Mouse (Mus musculus) megakaryocyte, embryonic 14.5 days (primary cell): ENCODE measurements at regions not wholly inside any gene's neighbourhood (a gene's known extent, or its start where the extent isn't known, plus 50 kb on each side); places are given as distances from the start of the nearest gene placed in this dataset.

ENCODE experiments used
- FLI1 ChIP-seq: IDR thresholded peaks from 2 replicates; pipeline ENCODE4 v1.6.1; 2012; ENCODE audit warnings: low read length, inconsistent platforms, mixed read lengths
- GATA1 ChIP-seq: IDR thresholded peaks from 3 replicates; pipeline ENCODE4 v1.6.1; 2012; ENCODE audit warnings: mixed read lengths, low read length, inconsistent platforms, borderline replicate concordance

DNA sequence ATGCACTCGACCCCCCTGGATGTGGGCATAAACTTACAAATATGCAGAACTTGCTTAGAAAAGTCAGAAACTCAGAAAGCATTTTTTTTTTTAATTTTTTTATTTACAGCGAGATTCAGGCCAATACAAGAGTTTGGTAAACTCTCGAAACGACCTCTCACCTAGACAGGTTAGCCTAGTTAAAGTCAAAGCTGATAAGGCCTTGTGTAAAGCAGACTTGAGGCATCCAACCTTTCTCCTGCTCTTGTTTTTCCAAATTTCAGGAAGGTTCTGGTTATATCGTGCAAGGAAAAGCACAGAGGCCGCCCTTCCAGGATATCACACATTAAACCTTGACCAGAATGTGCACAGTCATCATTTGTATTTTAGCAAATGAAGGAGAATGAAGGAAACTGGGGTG, 315.8 kb downstream of the Etnk1 start:
- no peak for TF ChIP-seq GATA1
- TF ChIP-seq FLI1 = no peak
